Mouse (Mus musculus) brain, embryonic 14.5 days (tissue): ENCODE data around the gene Cga.

Experiments used
- CTCF ChIP-seq: fragments of 200-500 bp; IDR thresholded peaks from 2 replicates; pipeline ENCODE4 v1.5.1; 2012; ENCODE audit warnings: inconsistent platforms, mild to moderate bottlenecking, moderate library complexity, borderline replicate concordance; ENCODE audit not compliant: insufficient read depth, insufficient read length; ENCODE audit errors: extremely low read depth
- POLR2A ChIP-seq: fragments of 200-500 bp; IDR thresholded peaks from 2 replicates; pipeline ENCODE4 v1.6.1; 2012; ENCODE audit warnings: mild to moderate bottlenecking, inconsistent platforms, borderline replicate concordance; ENCODE audit not compliant: poor library complexity, insufficient read depth, insufficient read length, severe bottlenecking; ENCODE audit errors: extremely low read depth

GRCm38 (mm10) chr4:34907026-34907425 lies 13.4 kb downstream of the Cga start:
- TF ChIP-seq POLR2A (no peak), CTCF (no peak)
